Mouse (Mus musculus) adrenal gland, adult 2 months (tissue): ENCODE measurements around the gene B3gnt7. TPM values are rescaled to one million over a fixed set of nuclear protein-coding genes. Genes with fewer than 3 reads are reported as not detected.

Source experiments
- DNase-seq: peaks from one replicate; pipeline ENCODE4 v3.0.0; 2021
- microRNA-seq, 2 experiments: library from miRNA; unstranded; fragments of <30 nt; microRNA quantifications; one replicate each; pipeline ENCODE4 v1.2.0; 2021
- polyA plus RNA-seq: library from polyadenylated mRNA; depleted of rRNA; stranded (reverse); fragments of >200 nt; gene quantifications from 2 replicates; pipeline ENCODE4 v1.2.3, GENCODE M21; 2012; rRNA removed
- total RNA-seq, 2 experiments: library from RNA; stranded (reverse); gene quantifications; 2 replicates each; pipeline ENCODE4 v1.2.3; 2021

B3gnt7 gene
- total and polyA plus RNA-seq, 3 experiments = 0.21 to 0.36 (median 0.26) TPM

DNA sequence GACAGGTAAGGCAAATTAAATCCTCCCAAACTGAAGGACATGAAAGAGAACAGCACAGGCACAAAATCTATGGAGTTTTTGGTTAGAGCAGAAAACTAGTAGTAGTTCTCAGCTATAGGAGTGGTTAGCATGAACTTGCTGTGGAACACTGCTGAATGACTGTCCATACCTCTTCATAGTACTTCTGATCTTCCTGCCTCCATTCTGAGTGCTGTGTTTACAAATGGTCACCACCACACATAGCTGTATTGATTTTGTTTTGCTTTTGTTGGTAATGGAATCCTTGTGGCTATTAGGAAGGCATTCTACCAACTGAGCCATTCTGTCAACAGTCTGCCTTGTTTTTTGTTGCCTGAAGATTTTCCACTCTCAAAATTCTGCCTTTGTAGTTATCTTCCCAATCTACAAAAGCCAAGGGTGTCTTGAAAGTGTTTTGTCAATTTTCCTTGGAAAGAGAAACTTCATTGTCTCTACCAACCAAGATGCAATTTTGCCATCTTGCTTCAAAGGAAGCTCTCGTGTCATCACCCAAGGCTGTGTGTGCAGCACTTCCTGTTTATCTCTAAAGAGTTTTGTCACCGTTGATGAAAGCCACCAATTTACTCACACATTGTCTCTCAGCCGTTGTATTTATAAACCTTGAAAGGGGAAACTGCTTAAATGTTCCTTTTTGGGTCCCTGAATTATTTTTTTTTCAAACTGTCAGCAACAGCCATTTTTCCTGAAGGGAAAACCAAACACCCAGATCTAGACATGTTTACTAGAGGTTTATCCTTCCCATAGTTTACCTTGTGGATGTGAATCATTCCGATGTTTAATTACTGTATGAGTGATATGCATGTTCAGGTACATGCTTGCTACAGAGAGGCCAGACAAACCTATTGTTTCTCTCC, 41.6 kb downstream of the B3gnt7 start:
- no peak for DNase-seq

DNA sequence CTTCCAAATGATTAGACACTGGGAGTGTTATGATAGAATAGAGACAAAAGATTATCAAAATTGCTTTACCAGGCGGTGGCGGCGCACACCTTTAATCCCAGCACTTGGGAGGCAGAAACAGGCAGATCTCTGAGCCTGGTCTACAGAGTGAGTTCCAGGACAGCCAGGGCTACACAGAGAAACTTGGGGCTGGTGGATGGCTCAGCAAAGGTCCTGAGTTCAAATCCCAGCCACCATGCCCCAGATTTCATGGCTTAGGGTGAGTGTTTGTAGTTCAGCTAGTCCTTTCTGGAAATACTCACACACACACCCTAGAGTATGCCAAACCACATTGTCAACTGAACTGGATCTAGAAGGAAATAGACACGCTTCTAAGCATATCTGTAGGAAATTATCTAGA, 42.4 kb downstream of the B3gnt7 start:
- DNase-seq = no peak

DNA sequence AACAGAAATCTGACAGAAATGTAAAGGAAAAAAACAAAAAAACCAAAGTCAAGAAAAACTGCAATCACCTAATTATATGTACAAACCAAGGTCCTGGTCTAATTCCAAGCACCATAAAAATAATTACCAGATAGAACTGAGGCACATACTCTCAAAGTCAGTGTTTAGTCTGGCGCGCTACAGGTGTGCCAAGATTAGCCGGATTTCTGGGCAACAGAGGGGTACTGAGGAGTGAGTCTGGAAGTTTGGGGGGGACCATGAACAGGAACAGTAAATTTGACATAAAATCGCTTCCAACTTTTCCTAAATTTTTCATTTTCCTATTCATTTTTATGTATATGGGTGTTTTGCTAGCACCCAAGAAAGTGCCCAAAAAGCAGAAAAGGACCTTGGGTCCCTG, 43.3 kb downstream of the B3gnt7 start:
- DNase-seq = no peak

GRCm38 (mm10) chr1:86346851-86347715, 44.5 kb downstream of the B3gnt7 start:
- no peak for DNase-seq

- no peak for DNase-seq
Measured at GRCm38 (mm10) chr1:86347716-86348045, 45.0 kb downstream of the B3gnt7 start.

DNA sequence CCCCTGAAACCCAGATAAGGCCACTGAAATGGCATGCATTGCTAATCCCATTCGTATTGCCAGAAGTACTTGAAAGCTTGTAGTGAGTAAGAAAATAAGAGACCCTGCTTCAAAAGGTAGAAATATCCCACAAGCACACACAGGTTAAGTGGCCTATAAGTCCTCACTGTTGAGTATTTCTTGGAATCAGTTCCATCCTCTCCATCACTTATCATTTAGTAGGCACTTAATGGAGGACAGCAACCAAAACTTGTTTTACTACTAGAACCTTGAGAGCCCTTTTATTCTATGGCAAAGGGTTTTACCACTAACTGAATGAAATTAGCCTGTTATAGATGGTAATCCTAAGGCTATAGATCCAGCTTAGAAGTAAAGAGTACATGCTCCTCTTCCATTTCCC, 45.5 kb downstream of the B3gnt7 start:
- DNase-seq = no peak

- no peak for DNase-seq
Measured at GRCm38 (mm10) chr1:86348801-86349200, 46.2 kb downstream of the B3gnt7 start.

- no peak for DNase-seq
Measured at GRCm38 (mm10) chr1:86349201-86349600, 46.6 kb downstream of the B3gnt7 start.

- DNase-seq = no peak
Measured at GRCm38 (mm10) chr1:86349696-86350095, 47.1 kb downstream of the B3gnt7 start.

DNA sequence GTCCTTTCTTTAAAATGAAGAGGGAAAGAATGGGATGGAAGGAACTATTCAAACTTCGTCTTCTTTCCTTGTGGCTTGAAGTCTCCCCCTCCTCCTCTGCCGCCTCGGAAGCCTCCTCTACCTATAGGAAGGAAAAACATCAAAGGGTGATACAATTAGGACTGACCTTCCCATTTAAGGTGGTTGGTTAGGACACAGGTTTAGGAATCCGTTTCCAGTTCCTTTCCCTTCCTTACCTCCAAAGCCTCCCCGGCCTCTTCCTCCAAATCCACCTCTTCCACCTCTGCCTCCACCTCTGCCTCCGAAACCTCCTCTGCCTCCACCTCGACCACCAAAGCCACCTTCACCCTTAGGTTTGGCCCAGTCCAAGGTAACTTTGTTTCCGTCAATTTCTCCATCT, 47.9 kb downstream of the B3gnt7 start:
- no peak for DNase-seq

- DNase-seq = peak; percentile 61
Measured at GRCm38 (mm10) chr1:86354186-86354585, 51.6 kb downstream of the B3gnt7 start.

Small RNA genes lying within 50 kb of the gene (microRNA-seq; reads per million reads assigned to microRNA genes)
- gene mmu-mir-3535 = 160 to 436 reads per million in 2 experiments

Other genes with a start within 250 kb of the B3gnt7 start
- gene Psmd1, start 238.4 kb upstream of the B3gnt7 start, total RNA-seq = 100 to 1,000 TPM; 123 to 128 TPM
- 19.9 and 27.6 TPM in 2 replicates for gene Psmd1, start 238.4 kb upstream of the B3gnt7 start, polyA plus RNA-seq
- gene Htr2b, start 190.9 kb upstream of the B3gnt7 start, total RNA-seq = under 1 TPM; 0.14 TPM
- gene Htr2b, start 190.9 kb upstream of the B3gnt7 start, polyA plus RNA-seq = 0.25 TPM in 1 of 2 replicates, not detected in the other
- gene Gm21972, start 169.2 kb upstream of the B3gnt7 start, total RNA-seq = 1 to 10 TPM; 6.9 to 9.4 TPM
- gene Gm21972, start 169.2 kb upstream of the B3gnt7 start, polyA plus RNA-seq = 0.30 TPM in 1 of 2 replicates, not detected in the other
- gene Armc9, start 148.1 kb upstream of the B3gnt7 start, total RNA-seq = 10 to 100 TPM in 1 of 2 experiments, 1 to 10 TPM in 1; 8.1 to 10.9 TPM
- gene Armc9, start 148.1 kb upstream of the B3gnt7 start, polyA plus RNA-seq = 2.8 and 3.6 TPM in 2 replicates
- gene Ncl, start 56.6 kb downstream of the B3gnt7 start, total RNA-seq = 100 to 1,000 TPM; 183 to 192 TPM
- gene Ncl, start 56.6 kb downstream of the B3gnt7 start, polyA plus RNA-seq = 4.8 and 8.9 TPM in 2 replicates
- not detected for gene Nmur1, start 123.4 kb downstream of the B3gnt7 start, total RNA-seq
- 0.17 and 0.18 TPM in 2 replicates for gene Nmur1, start 123.4 kb downstream of the B3gnt7 start, polyA plus RNA-seq
- not detected for gene Tex44, start 123.5 kb downstream of the B3gnt7 start, total RNA-seq
- gene Tex44, start 123.5 kb downstream of the B3gnt7 start, polyA plus RNA-seq = not detected in 2 replicates
- gene Ptma, start 223.9 kb downstream of the B3gnt7 start, total RNA-seq = 100 to 1,000 TPM; 538 to 582 TPM
- 728 and 947 TPM in 2 replicates for gene Ptma, start 223.9 kb downstream of the B3gnt7 start, polyA plus RNA-seq